Mouse (Mus musculus): Measurements from ENCODE around the gene Olig3. TPM values are rescaled to one million over a fixed set of nuclear protein-coding genes. Genes with fewer than 3 reads are reported as not detected.

Gene Olig3
- polyA plus RNA-seq, 1 experiment from 2014 or later, result not detected

- WGBS, result 3% methylated on average over 24 of the region's 24 CpGs
- Histone ChIP-seq H3K36me3 (no peaks in the 10 kb centered on the region), H3K27me3 (peaks cover 86% of the 10 kb centered on the region), H3K4me2 (no peak overlapping the region), H3K27ac (no peak overlapping the region), H3K9me3 (no peaks in the 10 kb centered on the region), H3K4me1 (0 out of 2 replicates have a peak, but pooled peaks cover 6% of the 10 kb centered on the region), H3K9ac (no peak overlapping the region), H3K4me3 (no peak overlapping the region)
- no peak for ATAC-seq (ENCODE audit: borderline replicate concordance, extremely low read depth, low FRiP score, low TSS enrichment)
These were observed 4.1 kb upstream of the Olig3 start for GRCm38 (mm10) chr10:19352006-19352877.

- no peak overlapping the region for H3K27ac ChIP-seq
- no peak for ATAC-seq (ENCODE audit: borderline replicate concordance, extremely low read depth, low FRiP score, low TSS enrichment)
- no peak overlapping the region for H3K4me2 ChIP-seq
- 2% methylated on average over 16 of the region's 16 CpGs for WGBS
- no peaks in the 10 kb centered on the region for H3K36me3 ChIP-seq
- peaks cover 87% of the 10 kb centered on the region for H3K27me3 ChIP-seq
- H3K9me3 ChIP-seq, result no peaks in the 10 kb centered on the region
- no peak overlapping the region for H3K9ac ChIP-seq
- H3K4me1 ChIP-seq, result 0 out of 2 replicates have a peak, but pooled peaks cover 9% of the 10 kb centered on the region
- H3K4me3 ChIP-seq, result no peak overlapping the region
These were observed 3.4 kb upstream of the Olig3 start for GRCm38 (mm10) chr10:19352878-19353301.

DNA sequence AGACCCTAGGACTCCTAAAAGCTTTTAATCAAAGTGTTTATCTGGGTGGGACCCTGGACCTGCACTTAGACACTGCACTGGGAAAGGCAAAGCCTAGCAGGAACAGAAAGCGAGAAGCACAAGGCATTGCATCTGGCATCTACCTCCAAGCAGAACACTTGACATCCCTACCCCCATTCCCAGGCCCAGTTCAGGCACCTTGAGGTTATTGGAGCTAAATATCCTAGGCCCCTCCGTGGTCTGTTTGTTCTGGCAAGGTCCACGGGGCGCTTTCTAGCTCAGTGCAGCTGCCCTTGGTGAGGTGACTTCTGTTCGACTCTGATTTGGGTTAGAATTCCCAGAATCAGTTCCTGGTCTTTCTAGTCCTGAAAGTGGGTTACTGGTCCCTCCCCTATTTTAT, 2.7 kb upstream of the Olig3 start:
- H3K4me3 ChIP-seq, result no peak overlapping the region
- H3K4me2 ChIP-seq, result no peak overlapping the region
- 0 out of 2 replicates have a peak, but pooled peaks cover 9% of the 10 kb centered on the region for H3K4me1 ChIP-seq
- 3% methylated on average over 5 of the region's 5 CpGs for whole genome bisulfite sequencing
- peaks cover 88% of the 10 kb centered on the region for H3K27me3 ChIP-seq
- no peaks in the 10 kb centered on the region for H3K36me3 ChIP-seq
- no peak overlapping the region for H3K27ac ChIP-seq
- no peaks in the 10 kb centered on the region for H3K9me3 ChIP-seq
- ATAC-seq (ENCODE audit: borderline replicate concordance, extremely low read depth, low FRiP score, low TSS enrichment), result no peak
- H3K9ac ChIP-seq, result no peak overlapping the region

DNA sequence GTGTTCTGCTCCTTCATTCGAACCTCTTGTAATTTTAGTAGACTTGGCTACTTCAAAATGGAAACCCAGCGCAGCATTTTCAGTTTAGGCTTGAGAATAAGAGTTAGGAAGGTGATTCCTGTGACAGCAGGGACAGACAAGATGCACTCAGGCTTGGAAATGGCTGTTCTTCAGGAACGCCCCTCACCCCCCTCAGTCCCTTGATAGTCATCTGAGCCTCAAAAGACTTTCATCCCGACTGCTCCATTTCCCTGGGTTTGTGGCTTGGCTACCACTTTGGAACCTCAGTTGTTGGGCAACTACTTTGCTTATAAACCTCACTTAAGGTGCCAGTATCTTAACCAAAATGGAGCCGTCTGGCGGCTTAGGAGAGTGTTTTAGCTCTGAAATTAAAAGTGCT, 2.2 kb upstream of the Olig3 start:
- no peak overlapping the region for H3K27ac ChIP-seq
- no peak for ATAC-seq (ENCODE audit: borderline replicate concordance, extremely low read depth, low FRiP score, low TSS enrichment)
- WGBS, result 7% methylated on average over 6 of the region's 6 CpGs

DNA sequence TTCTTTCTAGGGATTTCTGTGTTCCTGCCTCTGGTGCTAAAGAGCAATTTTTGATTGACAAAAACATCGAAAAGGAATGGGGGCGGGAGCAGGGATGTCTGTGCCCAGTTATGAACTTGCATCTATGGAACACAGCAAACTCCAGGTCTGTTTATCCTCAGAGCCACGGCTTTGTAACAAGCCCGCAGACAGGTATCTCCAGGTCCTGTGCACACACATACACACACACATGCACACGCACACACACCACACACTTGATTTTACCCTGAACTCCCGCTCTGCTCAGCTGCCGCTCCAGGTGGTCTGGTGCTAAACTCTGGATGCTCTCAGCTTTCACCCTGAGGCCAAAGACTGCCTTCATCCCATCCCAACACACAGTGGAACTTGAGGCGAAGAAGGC, 1.3 kb upstream of the Olig3 start:
- no peak for ATAC-seq (ENCODE audit: borderline replicate concordance, extremely low read depth, low FRiP score, low TSS enrichment)
- no peaks in the 10 kb centered on the region for H3K36me3 ChIP-seq
- H3K27ac ChIP-seq, result no peak overlapping the region
- H3K4me1 ChIP-seq, result 0 out of 2 replicates have a peak, but pooled peaks cover 9% of the 10 kb centered on the region
- H3K4me3 ChIP-seq, result no peak overlapping the region
- WGBS, result 3% methylated on average over 8 of the region's 8 CpGs
- peaks cover 94% of the 10 kb centered on the region for H3K27me3 ChIP-seq
- H3K4me2 ChIP-seq, result no peak overlapping the region
- H3K9ac ChIP-seq, result no peak overlapping the region
- H3K9me3 ChIP-seq, result no peaks in the 10 kb centered on the region

More for the DNA sequence above, 2.2 kb upstream of the Olig3 start:
- Histone ChIP-seq H3K36me3 (no peaks in the 10 kb centered on the region), H3K27me3 (peaks cover 89% of the 10 kb centered on the region), H3K9ac (no peak overlapping the region), H3K4me3 (no peak overlapping the region), H3K9me3 (no peaks in the 10 kb centered on the region), H3K4me1 (0 out of 2 replicates have a peak, but pooled peaks cover 9% of the 10 kb centered on the region), H3K4me2 (no peak overlapping the region)

GRCm38 (mm10) chr10:19356720-19357641, 648 bp downstream of the Olig3 start:
- Histone ChIP-seq H3K4me3 (no peak overlapping the region), H3K4me1 (0 out of 2 replicates have a peak, but pooled peaks cover 12% of the 10 kb centered on the region), H3K36me3 (no peaks in the 10 kb centered on the region), H3K9me3 (no peaks in the 10 kb centered on the region), H3K4me2 (peak overlapping the region; percentile 2; the same call in 1 of the 2 replicates), H3K27ac (no peak overlapping the region), H3K27me3 (peaks cover 100% of the 10 kb centered on the region), H3K9ac (no peak overlapping the region)
- 0 out of 2 replicates have a peak, but pooled peaks have one; percentile 49 for ATAC-seq (ENCODE audit: borderline replicate concordance, extremely low read depth, low FRiP score, low TSS enrichment)
- WGBS, result 2% methylated on average over 63 of the region's 63 CpGs

GRCm38 (mm10) chr10:19357848-19358247, 1.5 kb downstream of the Olig3 start:
- 17% methylated on average over 5 of the region's 5 CpGs for WGBS
- no peak for ATAC-seq (ENCODE audit: borderline replicate concordance, extremely low read depth, low FRiP score, low TSS enrichment)
- Histone ChIP-seq H3K27ac (no peak overlapping the region), H3K27me3 (peaks cover 100% of the 10 kb centered on the region), H3K4me3 (no peak overlapping the region), H3K9ac (no peak overlapping the region), H3K4me1 (0 out of 2 replicates have a peak, but pooled peaks cover 12% of the 10 kb centered on the region), H3K4me2 (no peak overlapping the region), H3K36me3 (no peaks in the 10 kb centered on the region), H3K9me3 (no peaks in the 10 kb centered on the region)

- H3K4me3 ChIP-seq, result no peak overlapping the region
- WGBS, result 20% methylated on average over 3 of the region's 3 CpGs
- no peaks in the 10 kb centered on the region for H3K36me3 ChIP-seq
- peaks cover 94% of the 10 kb centered on the region for H3K27me3 ChIP-seq
- no peaks in the 10 kb centered on the region for H3K9me3 ChIP-seq
- H3K4me2 ChIP-seq, result no peak overlapping the region
- H3K4me1 ChIP-seq, result 0 out of 2 replicates have a peak, but pooled peaks cover 12% of the 10 kb centered on the region
- H3K9ac ChIP-seq, result no peak overlapping the region
- no peak for ATAC-seq (ENCODE audit: borderline replicate concordance, extremely low read depth, low FRiP score, low TSS enrichment)
- no peak overlapping the region for H3K27ac ChIP-seq
These were observed 4.3 kb downstream of the Olig3 start for GRCm38 (mm10) chr10:19360446-19361300.

DNA sequence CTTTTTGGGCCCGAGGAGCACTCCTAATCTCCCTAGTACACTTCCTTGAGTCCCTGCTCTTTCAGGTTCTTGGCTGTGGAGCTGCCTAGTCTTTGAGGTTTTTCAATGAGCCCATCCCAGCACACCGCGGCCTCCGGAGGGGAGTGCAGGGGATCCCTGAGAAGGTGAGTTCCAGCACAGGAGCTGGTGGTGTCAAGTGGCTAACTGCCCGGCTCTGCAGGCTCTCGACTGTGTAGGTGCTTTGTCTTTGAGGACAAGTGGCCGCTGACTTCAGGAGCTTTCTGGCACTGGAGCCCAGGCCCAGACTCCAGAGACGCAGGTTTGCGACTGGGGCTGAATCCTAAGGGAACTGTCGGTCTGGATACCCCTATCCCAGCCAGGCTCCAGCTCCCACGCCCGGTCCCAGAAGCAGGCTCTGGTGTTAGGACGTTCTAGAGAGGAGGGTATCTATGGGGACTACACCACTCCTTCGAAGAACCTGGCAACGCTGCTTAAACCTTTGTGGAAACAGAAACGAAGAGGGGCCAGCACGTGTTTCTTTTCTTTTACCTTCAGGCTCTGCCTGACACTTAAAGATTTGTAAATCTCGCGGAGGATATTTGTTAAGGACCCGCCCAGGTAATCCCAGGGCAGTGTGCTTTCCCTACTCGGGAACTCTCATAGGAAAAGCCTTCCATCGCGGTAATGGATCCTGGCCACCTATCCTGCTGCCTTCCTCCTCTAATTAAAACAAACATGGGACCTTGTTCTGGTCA, 5.4 kb downstream of the Olig3 start:
- Histone ChIP-seq H3K4me2 (no peak overlapping the region), H3K4me3 (no peak overlapping the region)
- 2% methylated on average over 23 of the region's 23 CpGs for WGBS

GRCm38 (mm10) chr10:19362294-19362590, 5.9 kb downstream of the Olig3 start:
- no peak overlapping the region for H3K4me2 ChIP-seq

More for the DNA sequence above, 5.4 kb downstream of the Olig3 start:
- no peak for ATAC-seq (ENCODE audit: borderline replicate concordance, extremely low read depth, low FRiP score, low TSS enrichment)
- H3K27me3 ChIP-seq, result peaks cover 91% of the 10 kb centered on the region
- H3K36me3 ChIP-seq, result no peaks in the 10 kb centered on the region
- H3K9ac ChIP-seq, result no peak overlapping the region
- 0 out of 2 replicates have a peak, but pooled peaks cover 11% of the 10 kb centered on the region for H3K4me1 ChIP-seq
- H3K9me3 ChIP-seq, result no peaks in the 10 kb centered on the region
- no peak overlapping the region for H3K27ac ChIP-seq

More at GRCm38 (mm10) chr10:19362294-19362590, 5.9 kb downstream of the Olig3 start:
- no peak overlapping the region for H3K4me3 ChIP-seq
- no peaks in the 10 kb centered on the region for H3K9me3 ChIP-seq
- WGBS, result under 1% methylated on average over 8 of the region's 8 CpGs
- 0 out of 2 replicates have a peak, but pooled peaks cover 5% of the 10 kb centered on the region for H3K4me1 ChIP-seq
- no peak overlapping the region for H3K27ac ChIP-seq
- ATAC-seq (ENCODE audit: borderline replicate concordance, extremely low read depth, low FRiP score, low TSS enrichment), result no peak
- no peak overlapping the region for H3K9ac ChIP-seq
- H3K27me3 ChIP-seq, result peaks cover 90% of the 10 kb centered on the region
- no peaks in the 10 kb centered on the region for H3K36me3 ChIP-seq

Measured in lung, embryonic 15.5 days (tissue).